Mouse (Mus musculus): ENCODE results near the gene Gm10570.

DNA sequence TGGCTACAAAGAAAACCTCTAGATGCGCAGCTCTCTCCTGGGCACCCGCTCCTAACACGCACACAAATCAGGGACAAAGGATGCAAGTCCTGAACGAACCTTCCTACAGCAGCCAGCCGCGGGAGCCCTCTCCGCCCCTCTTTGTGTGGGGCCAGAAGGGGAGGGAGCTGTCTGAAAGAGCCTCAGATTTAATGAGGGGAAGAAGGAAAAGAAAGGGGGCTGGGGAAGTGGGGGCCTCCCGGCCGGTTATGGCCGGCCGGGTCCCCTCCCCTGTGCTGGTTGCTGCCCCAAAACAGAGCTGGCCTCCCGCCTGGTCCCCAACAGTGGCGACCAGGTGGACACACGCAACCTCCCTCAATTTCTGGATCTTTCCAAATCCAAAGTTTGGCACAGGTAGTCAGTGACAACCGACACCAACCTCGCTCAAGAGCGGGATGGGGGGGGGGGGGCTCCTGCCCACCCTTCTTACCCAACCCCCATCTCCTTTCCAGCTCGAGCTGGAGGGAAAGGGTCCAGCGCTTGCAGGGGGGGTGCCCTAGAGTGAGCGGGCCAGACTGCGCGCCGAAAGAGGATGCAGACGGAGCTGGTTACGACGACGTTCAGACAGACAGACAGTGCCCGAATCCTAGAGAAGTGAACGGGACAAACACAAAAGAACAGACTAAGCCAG is 34.0 kb downstream of the Gm10570 start:
- no peak for TF ChIP-seq POLR2A (IDR thresholded peaks at IDR 0.05; ENCODE audit: low read depth, low read length)
- TF ChIP-seq CHD1 (IDR thresholded peaks at IDR 0.05; ENCODE audit: low read depth, low read length) = no peak
- no peak for TF ChIP-seq ZNF384 (IDR thresholded peaks at IDR 0.05; ENCODE audit: low read depth, low read length)
